ENCODE assay signal across 25 mouse cellular contexts in genomic region chrX:120734144-120734543, GRCm38 (mm10).
"Had no signal": no experiment of that assay in that cellular context is flagged by ENCODE, and none has a peak within 500 bp of the region (broad histone marks: within the 10 kb centered on the region; RNA-seq: fewer than 3 reads in every experiment).

No protein-coding gene starts in this region.

- DNase-seq: cerebellum, adult 9-11 months; cerebellum, postnatal 10 days; cerebellum, postnatal 14 days; cerebellum, postnatal 25 days; cerebellum, postnatal 36 days; embryo, embryonic 11 days; forebrain, postnatal 0 days; gastrocnemius, adult 2 months; gastrocnemius, postnatal 10 days; gastrocnemius, postnatal 14 days; gastrocnemius, postnatal 25 days; gastrocnemius, postnatal 36 days; heart, adult 11 months; heart, adult 18-20 months; heart, adult 2 months had no signal

- H3K27me3 ChIP-seq: embryonic facial prominence, embryonic 12.5 days; embryonic facial prominence, embryonic 13.5 days; embryonic facial prominence, embryonic 15.5 days; forebrain, embryonic 12.5 days; forebrain, embryonic 13.5 days; forebrain, embryonic 15.5 days had no signal

- H3K4me1 ChIP-seq: embryonic facial prominence, embryonic 10.5 days; embryonic facial prominence, embryonic 12.5 days; embryonic facial prominence, embryonic 13.5 days; embryonic facial prominence, embryonic 15.5 days; forebrain, embryonic 10.5 days; forebrain, embryonic 12.5 days; forebrain, embryonic 13.5 days; forebrain, embryonic 15.5 days; heart, embryonic 10.5 days had no signal

- H3K9me3 ChIP-seq: embryonic facial prominence, embryonic 10.5 days; embryonic facial prominence, embryonic 12.5 days; embryonic facial prominence, embryonic 13.5 days; embryonic facial prominence, embryonic 15.5 days; forebrain, embryonic 10.5 days; forebrain, embryonic 12.5 days; forebrain, embryonic 13.5 days; forebrain, embryonic 15.5 days; heart, embryonic 10.5 days had no signal

- H3K36me3 ChIP-seq: embryonic facial prominence, embryonic 10.5 days; embryonic facial prominence, embryonic 12.5 days; embryonic facial prominence, embryonic 13.5 days; embryonic facial prominence, embryonic 15.5 days; forebrain, embryonic 10.5 days; forebrain, embryonic 12.5 days; forebrain, embryonic 15.5 days; heart, embryonic 10.5 days had no signal

- H3K4me3 ChIP-seq: embryonic facial prominence, embryonic 10.5 days; embryonic facial prominence, embryonic 12.5 days; embryonic facial prominence, embryonic 13.5 days; embryonic facial prominence, embryonic 15.5 days; erythroblast, embryonic 14.5 days; forebrain, embryonic 10.5 days; forebrain, embryonic 12.5 days; forebrain, embryonic 13.5 days; forebrain, embryonic 15.5 days; gastrocnemius, adult 2 months; heart, adult 2 months; heart, embryonic 10.5 days had no signal

- H3K9ac ChIP-seq: embryonic facial prominence, embryonic 12.5 days; embryonic facial prominence, embryonic 13.5 days; embryonic facial prominence, embryonic 15.5 days; forebrain, embryonic 12.5 days; forebrain, embryonic 13.5 days; forebrain, embryonic 15.5 days; forebrain, postnatal 0 days had no signal

- H3K27ac ChIP-seq: embryonic facial prominence, embryonic 10.5 days; embryonic facial prominence, embryonic 12.5 days; embryonic facial prominence, embryonic 13.5 days; embryonic facial prominence, embryonic 15.5 days; forebrain, embryonic 10.5 days; forebrain, embryonic 12.5 days; forebrain, embryonic 13.5 days; forebrain, embryonic 15.5 days; gastrocnemius, adult 2 months; heart, adult 2 months; heart, embryonic 10.5 days had no signal
